Mouse (Mus musculus) kidney, adult 2 months (tissue): Measurements from ENCODE around the gene Zfp740.

ENCODE experiments used
- CTCF ChIP-seq: fragments of 200-500 bp; conservative IDR thresholded peaks from 2 replicates; pipeline ENCODE4 v1.5.1; 2011; ENCODE audit warnings: low read depth, mild to moderate bottlenecking, control low read depth, low read length, moderate library complexity, mixed read lengths; ENCODE audit not compliant: insufficient read depth, insufficient read length
- POLR2A ChIP-seq: fragments of 200-500 bp; IDR thresholded peaks from one replicate; pipeline ENCODE4 v1.6.1; 2011; ENCODE audit warnings: low read depth, low read length, control low read depth

DNA sequence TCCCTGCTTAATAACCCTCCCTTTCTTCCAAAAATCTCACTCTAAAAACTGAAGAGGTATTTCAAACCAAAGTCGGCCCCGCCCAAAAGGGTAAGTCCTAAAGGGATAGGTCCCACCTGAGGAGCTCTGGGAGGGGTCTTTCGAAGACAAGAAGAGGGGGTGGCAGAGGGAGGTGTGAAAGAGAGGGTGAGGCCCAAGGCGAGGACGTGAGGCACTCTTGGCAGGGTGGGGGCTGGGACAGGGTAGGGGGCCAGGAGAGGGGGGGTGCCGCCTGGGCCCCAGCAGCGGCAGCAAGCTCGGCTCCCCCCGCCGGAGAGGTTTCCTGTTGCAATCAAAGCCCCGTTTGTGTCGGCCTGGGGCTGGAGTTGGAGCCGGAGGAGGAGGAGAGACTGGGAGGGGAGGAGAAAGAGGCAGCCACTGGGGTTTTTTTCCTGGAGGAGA lies 46.2 kb downstream of the Zfp740 start:
- TF ChIP-seq CTCF (no peak), POLR2A (no peak)
